Mouse (Mus musculus) urinary bladder, postnatal 4 days (tissue): ENCODE data around the gene Sel1l3.

Source experiments
- DNase-seq, 2 experiments: peaks; one replicate each; pipeline ENCODE4 v3.0.0; 2021 to 2022; ENCODE audit warnings: low spot score in 2 of 2

Gene Sel1l3

DNA sequence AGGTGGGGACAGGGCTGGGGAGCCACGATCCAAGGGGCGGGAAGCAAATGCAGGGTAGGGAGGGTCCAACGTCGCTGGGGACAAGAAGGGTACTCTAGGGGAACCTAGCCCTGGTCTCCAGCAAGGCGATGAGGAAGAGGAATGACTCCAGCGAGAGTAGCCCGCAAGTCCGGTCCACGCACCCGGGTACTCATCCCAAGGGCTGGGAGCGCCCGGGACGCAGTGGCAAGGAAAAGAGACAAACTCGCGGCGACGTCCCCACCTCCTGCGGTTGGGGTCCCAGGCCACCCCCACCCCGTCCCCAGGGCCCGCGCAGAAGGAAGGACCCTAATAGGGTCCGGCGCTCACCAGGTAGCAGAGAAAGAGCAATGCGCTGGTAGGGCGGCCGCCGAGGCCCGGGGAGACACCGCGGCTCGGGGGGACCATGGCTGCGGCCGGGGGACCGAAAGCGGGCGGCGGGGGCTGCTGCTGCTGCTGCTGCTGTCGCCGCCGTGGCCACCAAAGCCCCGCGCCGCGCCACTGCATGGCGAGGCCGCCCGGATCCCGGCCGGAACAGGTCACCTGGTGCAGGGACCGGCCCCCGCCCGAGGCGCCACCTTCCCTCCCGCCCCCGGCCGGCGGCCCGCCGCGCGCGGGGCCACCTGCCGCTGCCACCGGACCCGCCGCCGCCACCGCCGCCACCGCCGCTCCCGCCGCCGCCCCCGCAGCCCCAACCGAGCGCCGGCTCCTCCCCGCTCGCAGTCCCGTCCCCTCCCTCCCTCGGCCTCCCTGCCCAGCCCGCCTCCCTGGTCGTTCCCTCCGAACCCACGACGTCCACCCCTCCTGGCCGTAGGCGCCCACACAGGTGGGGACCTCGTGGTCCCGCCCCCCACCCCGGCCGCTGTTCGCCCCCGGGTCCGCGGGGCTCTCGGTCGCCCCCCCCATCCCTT lies 681 bp downstream of the Sel1l3 start:
- peak in 1 of 2 experiments; percentile 29 for DNase-seq

DNA sequence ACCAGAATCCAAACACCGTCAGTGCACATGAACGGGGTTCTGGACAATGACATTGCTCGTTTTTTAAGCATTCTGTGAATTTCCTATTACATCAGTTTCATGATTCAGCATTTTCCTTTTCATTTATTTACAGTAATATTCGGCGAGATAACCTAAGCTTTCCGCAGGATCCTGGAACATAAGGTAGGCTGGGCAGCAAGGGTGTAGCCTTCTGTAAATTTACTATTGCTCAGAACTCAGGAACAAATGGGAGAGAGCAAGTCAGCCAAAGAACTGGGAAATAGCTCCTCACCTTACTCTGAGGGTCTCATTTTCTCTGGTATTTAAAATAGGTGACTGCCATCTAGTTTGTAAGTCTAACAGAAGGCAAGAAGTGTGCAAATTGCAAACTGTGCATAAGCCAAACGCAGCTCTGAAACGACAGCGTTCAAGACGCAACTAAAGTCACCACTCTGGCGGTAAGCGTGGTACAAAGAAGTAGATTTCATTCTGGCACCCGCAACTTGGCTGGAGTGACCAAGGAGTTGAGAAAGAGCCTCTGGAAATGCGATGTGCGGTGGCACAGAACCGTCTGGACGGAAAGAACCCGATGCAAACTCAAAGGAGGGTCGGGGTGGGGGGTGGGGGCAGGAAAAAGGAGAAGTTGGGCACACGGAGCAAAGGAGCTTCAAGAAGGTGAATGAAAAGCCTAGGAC lies 1.5 kb downstream of the Sel1l3 start:
- DNase-seq = no peak

DNA sequence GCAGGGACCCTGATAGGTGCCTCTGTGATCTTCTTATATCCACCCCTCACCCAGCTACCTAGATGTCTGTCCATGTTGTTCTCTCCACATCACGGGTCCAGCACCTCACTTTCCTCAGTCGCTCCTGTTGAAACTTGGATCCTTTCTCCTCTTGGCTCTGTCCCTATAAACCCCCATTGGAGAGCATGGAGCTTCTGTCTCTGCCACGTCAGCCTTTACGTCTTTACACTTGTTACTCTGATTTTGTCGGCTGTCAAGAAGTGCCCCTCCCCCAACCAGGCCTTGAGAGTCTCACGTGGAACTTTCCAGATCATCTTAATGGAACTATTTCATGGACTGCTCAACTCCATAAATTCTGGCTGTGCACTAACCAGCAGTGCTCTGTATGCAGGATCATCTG lies 2.5 kb downstream of the Sel1l3 start:
- DNase-seq = no peak

DNA sequence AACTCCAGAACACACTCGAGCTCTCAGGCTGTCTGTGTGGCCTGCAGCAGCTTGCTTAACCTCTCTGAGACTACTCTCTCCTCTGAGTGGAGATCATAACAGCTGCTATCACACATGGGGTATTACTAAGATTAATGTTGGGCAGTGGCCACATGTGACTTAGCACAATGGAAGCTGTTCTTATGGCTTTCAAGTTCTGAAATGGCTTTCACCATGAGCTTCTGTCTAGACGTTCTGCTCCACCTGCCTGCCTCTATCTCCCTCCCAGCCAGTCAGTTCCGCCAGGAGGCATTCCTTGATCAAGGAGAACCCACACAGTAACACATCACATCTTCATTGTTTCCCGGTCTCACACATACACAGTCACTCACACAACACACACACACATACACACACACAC lies 3.2 kb downstream of the Sel1l3 start:
- no peak for DNase-seq

DNA sequence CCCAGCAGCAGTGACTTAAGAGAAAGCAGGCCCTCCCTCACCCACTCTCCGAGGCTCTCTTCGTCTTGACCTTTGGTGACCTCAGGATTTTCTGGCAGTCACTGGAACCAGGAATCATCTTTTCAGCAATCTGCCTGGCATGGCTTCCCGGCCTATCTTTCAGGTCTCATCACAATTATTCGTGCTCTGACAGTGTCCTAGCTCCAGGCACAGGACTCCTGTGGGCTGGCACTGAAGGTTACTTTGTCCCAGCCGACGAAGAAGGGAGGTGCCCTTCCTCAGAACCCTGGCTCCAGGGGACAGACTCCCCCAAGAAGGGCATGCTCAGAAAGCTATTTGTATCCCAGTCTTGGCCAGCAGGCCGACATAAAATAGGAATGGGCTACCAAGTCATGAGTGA lies 4.0 kb downstream of the Sel1l3 start:
- DNase-seq = no peak

DNA sequence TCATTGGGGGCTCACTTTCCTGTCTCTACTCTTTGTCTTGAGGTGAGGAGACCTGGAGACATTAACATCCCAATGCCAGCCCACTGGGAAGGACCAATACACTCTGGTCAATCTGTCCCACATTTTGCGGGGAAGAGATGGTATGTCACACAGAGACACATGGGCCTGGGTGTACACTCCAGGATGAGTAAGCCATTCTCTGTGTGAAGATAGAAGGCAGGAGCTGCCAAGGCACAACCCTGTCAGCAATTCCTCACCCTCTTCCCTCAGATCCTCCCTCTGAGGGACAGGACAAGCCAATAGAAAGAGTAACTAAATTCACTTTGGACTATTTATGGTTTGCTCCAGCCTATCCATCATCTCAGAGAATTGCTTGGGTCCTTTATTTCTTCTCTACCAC lies 5.0 kb downstream of the Sel1l3 start:
- no peak for DNase-seq

DNA sequence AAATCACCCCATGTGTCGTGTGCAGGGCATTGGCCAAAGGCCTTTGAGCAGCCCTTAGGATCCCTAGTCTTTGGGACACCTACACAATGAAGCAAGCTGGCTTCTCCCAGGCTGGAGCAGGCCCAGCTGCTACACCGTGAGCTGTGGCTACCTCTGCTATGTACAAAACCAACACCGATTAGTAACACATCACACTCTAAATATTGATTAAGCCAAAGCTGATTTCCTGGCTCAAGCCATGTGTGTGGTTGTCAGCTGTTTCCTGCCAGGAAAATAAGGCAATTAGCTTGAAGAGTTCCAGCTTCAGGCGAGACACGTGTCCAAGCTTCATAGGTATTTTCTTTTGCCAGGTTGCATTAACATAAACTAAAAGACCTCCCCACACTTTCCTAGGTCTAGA lies 7.2 kb downstream of the Sel1l3 start:
- DNase-seq = no peak

DNA sequence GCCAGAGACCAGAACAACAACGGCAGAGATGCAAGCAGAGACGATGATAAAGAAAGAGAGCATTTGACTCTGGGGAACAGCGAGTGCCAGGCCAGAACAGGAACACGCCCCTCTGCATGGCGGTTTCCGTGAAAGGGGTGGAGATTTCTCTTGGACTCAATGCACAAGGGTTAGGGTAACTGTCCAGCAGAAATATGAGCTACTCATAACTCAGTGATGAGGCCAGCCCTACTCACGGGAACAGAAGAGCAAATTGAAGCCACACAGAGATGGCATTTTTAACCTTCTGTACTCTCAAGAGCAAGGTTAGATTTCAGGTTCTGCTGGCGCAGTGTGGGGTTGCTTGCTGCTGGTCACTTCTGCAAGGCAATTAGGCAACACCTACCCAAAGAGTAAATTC lies 11.0 kb downstream of the Sel1l3 start:
- no peak for DNase-seq

DNA sequence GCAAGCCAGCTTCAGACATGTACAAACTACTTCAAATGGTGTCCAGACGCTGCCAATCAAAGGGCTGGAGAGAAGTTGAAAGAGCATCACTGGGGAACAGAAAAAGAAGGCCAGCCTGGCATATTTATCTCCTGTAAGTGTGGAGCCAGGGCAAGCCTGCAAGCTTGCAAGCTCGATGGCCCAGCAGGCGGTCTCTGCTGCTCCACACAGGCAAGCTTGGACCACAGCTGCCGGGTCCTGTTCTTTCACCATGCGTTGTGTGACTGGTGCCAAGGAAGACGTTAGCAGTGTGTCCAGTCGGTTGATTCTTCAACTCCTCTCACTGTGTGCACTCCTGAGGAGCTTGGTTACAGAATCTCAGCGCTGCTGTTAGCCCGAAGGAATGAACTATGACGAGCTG lies 12.9 kb downstream of the Sel1l3 start:
- DNase-seq = no peak

DNA sequence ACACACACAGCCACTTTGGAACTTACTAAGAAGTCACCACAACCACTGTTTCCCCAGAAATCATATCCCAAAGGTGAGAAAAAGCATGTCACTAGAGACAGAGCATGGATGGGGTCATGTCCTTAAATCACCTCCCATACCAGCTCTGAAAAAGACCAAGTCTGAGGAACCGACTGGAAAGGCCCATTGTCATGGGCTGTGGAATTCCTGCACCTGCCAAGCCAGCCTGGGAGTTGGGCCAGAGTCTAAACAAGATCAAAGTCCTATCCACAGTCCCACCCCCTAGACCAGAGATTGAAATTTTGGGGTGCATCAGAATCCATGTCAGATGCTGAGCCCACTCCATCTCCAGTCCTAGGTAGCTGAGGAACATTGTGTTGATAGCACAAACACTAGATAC lies 15.3 kb downstream of the Sel1l3 start:
- DNase-seq = no peak

DNA sequence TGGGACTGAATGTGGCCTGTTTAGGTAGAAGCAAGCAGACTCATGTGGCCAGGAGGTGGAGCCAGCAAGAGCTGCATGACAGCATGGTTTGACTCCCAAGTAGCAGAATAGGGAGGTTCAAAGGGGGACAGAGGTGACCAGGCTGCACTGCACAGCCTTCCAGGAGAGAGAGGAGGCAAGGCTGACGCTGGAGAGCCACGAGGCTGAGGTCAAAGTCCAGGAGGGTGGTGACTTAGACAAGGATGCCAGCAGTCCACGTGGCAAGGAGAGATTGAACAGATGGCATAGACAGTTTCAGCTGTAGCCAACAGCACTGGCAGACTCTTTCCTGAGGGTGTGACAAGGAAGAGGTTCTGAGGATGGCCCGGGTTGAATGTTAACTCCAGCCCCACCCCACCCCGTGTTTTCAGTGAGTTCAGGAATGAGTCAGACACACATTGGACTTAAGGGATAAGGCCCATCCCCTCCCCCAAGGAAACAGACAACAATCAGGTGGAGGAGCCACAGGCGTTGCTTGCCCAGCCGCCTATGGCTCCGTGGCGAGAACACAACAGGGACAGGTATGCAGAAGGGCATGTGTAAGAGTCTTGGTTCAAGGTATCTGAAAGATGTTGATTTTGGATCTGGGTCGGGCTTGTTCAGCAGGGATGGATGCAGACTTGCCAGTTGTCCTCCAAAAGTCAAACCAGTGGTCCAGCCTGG lies 17.2 kb downstream of the Sel1l3 start:
- DNase-seq = no peak

DNA sequence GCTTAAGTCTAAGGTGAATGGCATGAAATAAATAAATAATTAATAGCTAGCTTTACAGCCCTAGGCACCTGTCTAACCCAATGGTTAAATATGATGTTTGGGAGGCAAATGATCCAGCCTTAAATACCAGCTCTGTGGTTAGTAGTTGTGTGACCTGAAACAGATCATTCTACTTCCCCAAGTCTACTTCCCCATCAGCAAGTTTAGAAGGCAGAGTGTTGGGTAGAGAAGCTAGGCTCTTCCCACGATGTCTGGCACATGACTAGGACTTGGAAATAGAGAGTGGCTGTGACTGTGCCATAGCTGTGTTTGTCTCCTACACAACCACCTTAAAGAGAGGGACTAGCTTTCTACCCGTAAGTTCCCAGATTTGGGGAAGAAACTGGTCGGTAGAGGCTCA lies 18.9 kb downstream of the Sel1l3 start:
- DNase-seq = no peak

DNA sequence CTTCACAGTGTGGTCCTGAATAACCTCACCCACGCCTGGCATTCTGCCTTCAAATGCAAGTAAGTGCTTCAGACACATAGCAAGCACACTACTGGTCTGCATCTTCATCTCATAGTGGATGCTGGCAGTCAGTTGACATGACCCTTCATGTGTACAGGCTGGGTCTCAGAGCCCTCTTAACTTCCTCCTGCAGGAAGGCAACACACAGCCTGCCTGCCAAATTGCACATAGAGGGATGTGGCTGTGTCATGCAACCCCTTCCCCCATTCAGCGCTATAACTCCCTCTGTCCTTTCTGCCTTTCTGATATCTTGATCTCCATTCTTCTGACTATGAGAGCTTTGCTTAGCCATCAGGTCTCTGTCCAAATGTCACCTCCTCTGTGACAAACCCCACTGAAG lies 19.3 kb downstream of the Sel1l3 start:
- no peak for DNase-seq

DNA sequence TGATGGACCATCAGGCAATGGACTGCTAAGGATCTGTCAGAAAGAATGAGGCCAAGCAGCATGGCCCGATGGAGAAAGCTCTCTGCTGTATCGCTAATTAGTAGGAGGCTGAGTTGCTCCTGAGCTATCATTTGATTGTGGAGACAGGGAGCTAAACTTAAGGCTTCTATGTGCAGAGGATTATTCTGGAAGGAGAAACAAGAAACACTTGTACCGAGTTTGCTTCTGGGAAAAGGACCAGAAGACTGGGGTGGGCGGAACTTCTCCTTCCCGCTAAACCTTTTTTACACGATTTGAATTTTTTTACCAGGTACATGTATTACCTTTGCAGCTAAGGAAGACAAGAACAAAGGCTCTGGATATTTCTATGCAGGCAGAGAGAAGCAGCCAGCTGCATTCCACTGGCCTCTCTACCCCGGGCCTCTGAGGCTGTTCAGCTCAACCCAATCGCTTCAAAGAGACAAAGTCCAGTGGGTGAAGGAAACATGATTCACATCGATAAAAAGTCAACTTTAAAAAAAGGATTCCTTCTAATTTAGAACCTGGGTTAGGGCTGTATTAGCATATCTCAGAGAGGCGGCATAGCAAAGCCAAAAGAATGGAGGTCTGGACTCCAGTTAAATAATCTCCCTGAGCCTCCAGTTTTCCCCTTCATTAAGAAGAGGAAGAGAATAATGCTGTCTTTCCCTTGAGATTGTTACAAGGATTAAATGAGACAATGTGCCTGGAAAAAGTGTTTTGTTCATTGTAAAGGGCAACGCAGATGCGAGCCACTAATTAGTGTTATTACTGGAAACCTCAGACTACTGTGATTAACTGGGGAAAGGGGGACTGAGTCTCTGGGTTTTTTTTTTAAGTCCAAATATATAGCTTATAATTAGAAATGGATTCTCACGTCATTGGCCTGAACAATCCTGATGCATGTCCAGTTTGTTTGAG lies 20.4 kb downstream of the Sel1l3 start:
- DNase-seq = no peak

DNA sequence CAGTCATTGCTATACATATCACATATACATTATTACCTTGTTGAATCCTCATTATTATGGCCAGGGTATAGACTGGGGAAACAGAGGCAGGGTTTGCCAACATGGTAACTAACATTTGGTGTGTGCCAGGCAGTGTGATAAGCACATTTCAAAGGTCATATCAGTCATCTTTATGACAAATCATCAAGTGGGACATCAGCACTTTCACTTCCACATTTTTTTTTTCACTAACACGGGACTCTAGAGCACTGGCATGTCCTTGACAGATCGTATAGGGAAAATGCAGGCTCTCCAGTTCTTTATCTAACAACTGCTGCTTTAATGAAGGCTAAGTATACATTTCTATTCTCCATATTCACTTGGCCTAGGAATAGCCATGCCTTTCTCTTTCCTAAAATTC lies 25.1 kb downstream of the Sel1l3 start:
- no peak for DNase-seq

DNA sequence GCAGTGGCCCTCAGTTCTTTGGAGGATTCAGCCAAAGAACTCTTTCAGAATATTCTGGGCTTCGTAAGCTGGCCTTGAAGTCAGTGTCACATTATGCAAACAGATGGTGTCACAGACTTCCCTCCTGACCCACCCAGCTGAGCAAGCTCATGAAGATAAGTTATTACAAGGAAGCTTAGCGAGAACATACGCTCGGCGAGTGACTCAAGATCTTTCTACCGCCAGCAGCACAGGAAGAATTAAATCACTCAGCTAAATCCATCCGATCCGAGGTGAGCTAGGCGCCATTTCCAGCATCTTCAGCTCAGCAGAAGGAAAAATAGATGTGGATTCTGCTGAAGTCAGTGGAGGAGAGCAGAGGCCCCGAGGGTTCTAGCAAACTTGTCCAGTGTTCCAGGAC lies 26.5 kb downstream of the Sel1l3 start:
- DNase-seq = no peak

DNA sequence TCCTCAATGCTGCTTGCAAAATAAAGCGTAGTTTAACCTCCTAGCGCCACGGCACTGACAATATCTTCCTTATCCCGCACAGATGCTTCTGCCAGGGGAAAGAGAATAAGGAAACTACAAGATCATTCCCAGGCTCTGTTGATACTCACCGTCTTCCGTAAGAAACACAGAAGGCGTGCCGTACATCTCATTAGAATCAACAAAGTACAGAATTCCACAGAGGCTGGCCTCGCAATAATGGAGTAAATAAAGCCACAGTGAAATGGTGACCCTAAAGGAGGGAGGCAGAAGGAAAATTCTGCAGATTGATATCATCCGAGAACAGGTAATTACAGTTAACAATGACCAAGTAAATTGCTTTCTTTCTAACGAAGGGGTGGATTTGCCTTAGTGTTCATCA lies 27.9 kb downstream of the Sel1l3 start:
- no peak for DNase-seq

DNA sequence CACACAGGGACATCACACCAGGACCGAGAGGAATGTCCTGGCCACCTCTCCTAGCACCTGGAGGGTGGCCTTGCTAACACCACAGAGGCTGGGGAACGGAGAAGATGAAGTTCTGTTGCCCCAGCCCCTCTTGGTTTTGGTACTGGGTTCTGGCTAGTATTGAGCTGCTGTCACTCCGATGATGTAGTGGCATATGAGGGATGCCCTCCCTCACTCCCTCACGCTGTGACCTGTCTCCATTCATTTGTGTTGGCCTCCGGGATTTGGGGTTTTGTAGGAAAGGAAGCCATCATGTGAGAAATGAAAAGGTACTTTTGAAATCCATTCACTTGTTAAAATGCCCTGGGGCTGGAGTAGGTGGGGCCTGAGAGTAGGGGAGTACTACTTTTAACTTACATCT lies 33.8 kb downstream of the Sel1l3 start:
- no peak for DNase-seq

DNA sequence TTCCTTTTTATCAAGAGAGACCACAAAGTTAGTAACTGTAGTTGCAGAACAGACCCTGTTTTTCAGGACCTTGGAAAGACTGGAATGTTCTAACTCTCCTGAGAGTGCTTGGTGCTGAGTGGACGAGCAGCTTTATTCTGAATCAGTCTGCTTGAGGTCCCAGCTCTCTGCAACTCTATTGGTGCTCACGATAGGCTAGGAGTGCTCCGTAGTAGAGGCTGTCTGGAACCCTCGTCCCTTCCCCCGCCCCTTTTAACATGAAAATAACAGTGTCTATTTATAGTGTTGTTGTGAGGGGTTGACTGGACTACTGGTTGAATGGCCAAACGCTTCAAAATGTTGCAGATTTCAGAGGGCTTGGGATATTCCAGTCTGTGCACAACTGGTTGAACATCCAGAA lies 37.0 kb downstream of the Sel1l3 start:
- no peak for DNase-seq

DNA sequence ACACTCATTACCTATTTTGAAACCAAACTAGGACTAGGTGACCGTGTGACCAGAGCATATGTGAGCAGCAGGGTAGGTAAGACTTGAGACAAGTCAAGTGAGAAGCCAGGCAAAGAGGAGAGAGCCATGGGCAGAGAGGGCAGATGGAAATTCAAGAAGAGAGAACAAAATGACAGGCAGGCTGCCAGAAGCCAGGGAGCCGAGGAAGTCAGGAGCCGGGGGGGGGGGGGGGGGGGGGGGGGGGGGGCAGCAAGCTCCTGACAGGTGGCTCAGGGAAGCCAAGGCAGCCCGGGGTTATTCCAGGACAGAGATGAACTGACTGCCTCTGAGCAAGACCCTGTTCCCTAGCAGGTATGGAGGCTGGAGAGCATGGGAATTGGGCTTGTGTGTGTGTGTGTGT lies 37.7 kb downstream of the Sel1l3 start:
- DNase-seq = no peak

DNA sequence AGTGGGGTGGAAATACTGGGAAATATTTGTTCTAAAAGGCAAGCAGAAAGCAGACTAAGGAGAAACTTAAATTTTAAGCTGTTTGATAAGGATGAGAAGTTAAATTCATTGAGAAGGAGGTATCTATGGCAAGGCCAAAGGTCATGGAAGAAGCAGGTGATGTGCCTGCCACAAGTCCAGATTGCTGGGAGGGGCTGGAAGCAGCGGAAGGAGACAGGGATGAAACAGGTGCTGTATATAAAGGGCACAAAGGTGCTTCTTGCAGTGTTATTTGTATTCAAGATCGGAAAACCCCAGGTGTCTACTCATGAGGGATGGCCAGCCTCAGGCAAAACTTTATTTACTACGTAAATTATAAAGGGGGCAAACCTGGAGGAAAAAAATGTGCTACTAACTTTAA lies 38.5 kb downstream of the Sel1l3 start:
- no peak for DNase-seq

DNA sequence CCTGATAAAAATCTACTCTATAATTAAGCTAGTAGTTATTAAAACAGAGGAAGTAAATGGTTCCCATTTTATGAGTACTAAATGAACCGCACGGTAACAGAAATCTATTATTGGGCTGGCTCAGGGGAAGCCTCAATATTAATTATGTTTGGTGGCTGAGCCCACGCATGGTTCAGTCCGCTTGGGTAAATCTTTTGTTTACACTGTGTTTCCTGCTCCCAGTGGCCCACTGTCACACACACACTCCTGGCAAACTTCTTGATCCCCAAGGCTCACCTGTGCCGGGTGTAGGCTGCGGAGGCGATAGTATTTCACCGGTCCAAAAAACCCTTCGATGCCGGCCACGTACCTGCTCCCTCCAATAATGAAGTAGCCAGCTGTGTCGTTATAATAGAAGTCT lies 39.3 kb downstream of the Sel1l3 start:
- DNase-seq = no peak
